Mouse (Mus musculus): ENCODE measurements around the gene Slc35f4. TPM values are rescaled to one million over a fixed set of nuclear protein-coding genes. Genes with fewer than 3 reads are reported as not detected.

The Slc35f4 gene
- total and polyA plus RNA-seq, 3 experiments, result not detected

- TF ChIP-seq MAZ (IDR thresholded peaks at IDR 0.05; ENCODE audit: low read depth, low read length), result no peak
- TF ChIP-seq ZNF384 (IDR thresholded peaks at IDR 0.05; ENCODE audit: low read depth, low read length), result no peak
Observed at GRCm38 (mm10) chr14:49345835-49346234, 180.0 kb downstream of the Slc35f4 start (continued).

GRCm38 (mm10) chr14:49337011-49337410 lies 188.8 kb downstream of the Slc35f4 start:
- Histone ChIP-seq H3K79me2 (ENCODE audit: control insufficient read depth, insufficient read depth, low read length, poor library complexity) (no peaks in the 10 kb centered on the region), H3K9me3 (replicated peaks; ENCODE audit: insufficient read depth, low read length) (no peaks in the 10 kb centered on the region), H3K9ac (ENCODE audit: control insufficient read depth, low read depth, low read length, poor library complexity, severe bottlenecking) (no peak overlapping the region), H3K27me3 (ENCODE audit: control insufficient read depth in 1 of 2, insufficient read depth in 2 of 2, low read length in 2 of 2) (no peaks in the 10 kb centered on the region), H3K4me3 (ENCODE audit: control insufficient read depth in 1 of 2, insufficient read depth in 1 of 2, low read depth in 2 of 2, low read length in 2 of 2) (no peak overlapping the region), H3K36me3 (ENCODE audit: control insufficient read depth in 1 of 2, insufficient read depth in 2 of 2, low read length in 2 of 2) (no peaks in the 10 kb centered on the region), H3K4me1 (ENCODE audit: control insufficient read depth in 1 of 2, insufficient read depth in 2 of 2, low read length in 2 of 2) (no peaks in the 10 kb centered on the region), H3K27ac (ENCODE audit: control insufficient read depth, low read depth, low read length) (no peak overlapping the region)
- TF ChIP-seq POLR2A (IDR thresholded peaks at IDR 0.05; ENCODE audit: control insufficient read depth in 1 of 2, insufficient read depth in 1 of 2, low read depth in 1 of 2, low read length in 2 of 2, poor library complexity in 1 of 2) (no peak), POLR2AphosphoS5 (IDR thresholded peaks at IDR 0.05; ENCODE audit: borderline replicate concordance, low read depth, low read length) (no peak), ZC3H11A (IDR thresholded peaks at IDR 0.05; ENCODE audit: low read depth, low read length) (no peak), MYC (IDR thresholded peaks at IDR 0.05; ENCODE audit: low read depth, low read length) (no peak), MXI1 (IDR thresholded peaks at IDR 0.05; ENCODE audit: low read depth, low read length) (no peak), SMC3 (IDR thresholded peaks at IDR 0.05; ENCODE audit: low read depth, low read length) (no peak), MAX (IDR thresholded peaks at IDR 0.05; ENCODE audit: low read length) (no peak), ZMIZ1 (IDR thresholded peaks at IDR 0.05; ENCODE audit: low read depth, low read length) (no peak), MYB (IDR thresholded peaks at IDR 0.05; ENCODE audit: low read depth, low read length) (no peak)
- no peak for DNase-seq (ENCODE audit: low read depth, low spot score)

GRCm38 (mm10) chr14:49333841-49334240 lies 192.0 kb downstream of the Slc35f4 start:
- Histone ChIP-seq H3K9me3 (replicated peaks; ENCODE audit: insufficient read depth, low read length) (no peaks in the 10 kb centered on the region), H3K27ac (ENCODE audit: control insufficient read depth, low read depth, low read length) (no peak overlapping the region)
- no peak for TF ChIP-seq USF2 (IDR thresholded peaks at IDR 0.05; ENCODE audit: borderline replicate concordance in 1 of 2, insufficient read depth in 1 of 2, low read depth in 1 of 2, low read length in 2 of 2)
- TF ChIP-seq NRF1 (IDR thresholded peaks at IDR 0.05; ENCODE audit: insufficient read depth, low read depth, low read length, poor library complexity, severe bottlenecking), result no peak

GRCm38 (mm10) chr14:49316493-49316894 lies 209.4 kb downstream of the Slc35f4 start:
- Histone ChIP-seq H3K36me3 (ENCODE audit: control insufficient read depth in 1 of 2, insufficient read depth in 2 of 2, low read length in 2 of 2) (no peaks in the 10 kb centered on the region), H3K79me2 (ENCODE audit: control insufficient read depth, insufficient read depth, low read length, poor library complexity) (no peaks in the 10 kb centered on the region), H3K9ac (ENCODE audit: control insufficient read depth, low read depth, low read length, poor library complexity, severe bottlenecking) (no peak overlapping the region), H3K4me1 (ENCODE audit: control insufficient read depth in 1 of 2, insufficient read depth in 2 of 2, low read length in 2 of 2) (no peaks in the 10 kb centered on the region), H3K27me3 (ENCODE audit: control insufficient read depth in 1 of 2, insufficient read depth in 2 of 2, low read length in 2 of 2) (no peaks in the 10 kb centered on the region), H3K27ac (ENCODE audit: control insufficient read depth, low read depth, low read length) (no peak overlapping the region), H3K9me3 (replicated peaks; ENCODE audit: insufficient read depth, low read length) (no peaks in the 10 kb centered on the region), H3K4me3 (ENCODE audit: control insufficient read depth in 1 of 2, insufficient read depth in 1 of 2, low read depth in 2 of 2, low read length in 2 of 2) (no peak overlapping the region)
- no peak for TF ChIP-seq NELFE (IDR thresholded peaks at IDR 0.05; ENCODE audit: low read depth, low read length)
- no peak for TF ChIP-seq TAL1 (IDR thresholded peaks at IDR 0.05; ENCODE audit: low read length)
- no peak for DNase-seq (ENCODE audit: low read depth, low spot score)

More at GRCm38 (mm10) chr14:49333841-49334240, 192.0 kb downstream of the Slc35f4 start:
- Histone ChIP-seq H3K79me2 (ENCODE audit: control insufficient read depth, insufficient read depth, low read length, poor library complexity) (no peaks in the 10 kb centered on the region), H3K27me3 (ENCODE audit: control insufficient read depth in 1 of 2, insufficient read depth in 2 of 2, low read length in 2 of 2) (no peaks in the 10 kb centered on the region), H3K9ac (ENCODE audit: control insufficient read depth, low read depth, low read length, poor library complexity, severe bottlenecking) (no peak overlapping the region), H3K4me3 (ENCODE audit: control insufficient read depth in 1 of 2, insufficient read depth in 1 of 2, low read depth in 2 of 2, low read length in 2 of 2) (no peak overlapping the region), H3K36me3 (ENCODE audit: control insufficient read depth in 1 of 2, insufficient read depth in 2 of 2, low read length in 2 of 2) (no peaks in the 10 kb centered on the region), H3K4me1 (ENCODE audit: control insufficient read depth in 1 of 2, insufficient read depth in 2 of 2, low read length in 2 of 2) (no peaks in the 10 kb centered on the region)
- no peak for DNase-seq (ENCODE audit: low read depth, low spot score)
